Mouse (Mus musculus) forebrain, embryonic 12.5 days (tissue): ENCODE measurements around the gene Nav2. TPM values are rescaled to one million over a fixed set of nuclear protein-coding genes. Genes with fewer than 3 reads are reported as not detected.

ENCODE experiments used
- ATAC-seq: fragments of 200-750 bp; cut with Nextera tagmentation; 2 replicates; pipeline ENCODE4 v1.8.0; 2017; ENCODE audit warnings: moderate TSS enrichment; ENCODE audit not compliant: low FRiP score
- H3K27ac ChIP-seq: fragments of 300-500 bp; sonication (generic); 2 replicates; pipeline ENCODE4 v1.5.1; 2016; ENCODE audit warnings: mild to moderate bottlenecking
- H3K27me3 ChIP-seq: fragments of 300-500 bp; sonication (generic); 2 replicates; pipeline ENCODE4 v1.6.1; 2016; ENCODE audit warnings: mild to moderate bottlenecking
- H3K36me3 ChIP-seq: fragments of 300-500 bp; sonication (generic); replicated peaks from 2 replicates; pipeline ENCODE4 v1.6.1; 2016; ENCODE audit warnings: mild to moderate bottlenecking
- H3K4me1 ChIP-seq: fragments of 300-500 bp; sonication (generic); 2 replicates; pipeline ENCODE4 v1.6.1; 2016
- H3K4me2 ChIP-seq: fragments of 300-500 bp; sonication (generic); 2 replicates; pipeline ENCODE4 v1.6.1; 2016; ENCODE audit warnings: mild to moderate bottlenecking, moderate library complexity
- H3K4me3 ChIP-seq: fragments of 300-500 bp; sonication (generic); replicated peaks from 2 replicates; pipeline ENCODE4 v1.5.1; 2016; ENCODE audit warnings: mild to moderate bottlenecking
- H3K9ac ChIP-seq: fragments of 300-500 bp; sonication (generic); 2 replicates; pipeline ENCODE4 v1.6.1; 2016; ENCODE audit warnings: mild to moderate bottlenecking
- H3K9me3 ChIP-seq: fragments of 300-500 bp; sonication (generic); 2 replicates; pipeline ENCODE4 v1.6.1; 2016
- WGBS: fragments of 180-500 bp; shearing (Covaris S2); methylation state at CpG from one replicate; pipeline ENCODE4 v1.1.7; 2016; 5-methylcytosine and 5-hydroxymethylcytosine counted together
- polyA plus RNA-seq: library from polyadenylated mRNA; unstranded; fragments of >200 nt; fragmentation: Nextera tagmentation; extraction: Ambion mirVana; gene quantifications from 2 replicates; pipeline ENCODE4 v1.2.1, GENCODE M21; 2016

The Nav2 gene
- 8.1 and 10.9 TPM in 2 replicates for polyA plus RNA-seq

DNA sequence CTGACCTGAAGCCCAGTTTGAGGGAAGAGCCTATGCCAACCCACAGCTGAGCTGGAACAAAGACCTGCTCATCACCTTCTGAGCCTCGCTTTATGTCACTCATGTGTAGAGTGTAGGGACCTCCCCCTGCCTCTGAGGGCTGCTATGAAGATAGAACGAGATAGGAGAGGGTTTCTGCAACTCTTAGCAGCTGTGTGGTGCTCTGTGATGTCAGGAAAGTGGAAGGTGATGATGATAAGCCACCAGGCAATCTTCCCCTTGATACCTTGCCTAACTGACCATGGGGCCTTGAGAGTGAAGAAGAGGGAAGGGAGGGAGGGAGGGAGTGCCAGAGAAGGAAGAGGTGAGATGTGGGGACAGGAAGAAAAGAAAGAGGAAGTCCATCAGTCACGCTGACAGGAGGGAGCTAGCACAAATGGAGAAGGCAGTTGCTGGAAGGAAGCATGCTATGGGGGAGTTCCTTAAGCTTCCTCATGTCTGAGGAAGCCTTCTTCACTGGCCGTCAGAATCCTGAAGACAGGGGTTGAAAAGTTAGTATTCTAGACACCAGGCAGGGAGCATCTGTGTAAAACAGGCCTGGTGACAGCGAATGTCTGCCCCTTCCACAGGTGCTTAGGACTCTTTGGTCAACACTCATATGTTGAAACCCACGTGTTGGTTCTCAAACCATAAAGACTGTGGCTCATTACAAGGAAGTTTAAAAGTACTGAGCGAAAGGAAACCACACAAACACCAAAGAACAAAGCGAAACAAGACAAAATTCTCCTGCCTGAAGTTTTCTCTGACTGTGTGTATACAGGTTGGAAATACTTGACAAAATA, at the start of gene Nav2:
Nav2 (plus strand) TSS at position 196 of the 821 bp plus-strand sequence.
- Histone ChIP-seq H3K4me2 (no peak within 1 kb of the TSS), H3K9ac (no peak within 1 kb of the TSS), H3K27ac (no peak within 1 kb of the TSS), H3K9me3 (no peaks in the 10 kb centered on the region), H3K4me1 (peaks cover 13% of the 10 kb centered on the region), H3K36me3 (no peaks in the 10 kb centered on the region), H3K27me3 (peaks cover 48% of the 10 kb centered on the region), H3K4me3 (no peak within 1 kb of the TSS)
- no peak for ATAC-seq
- 79% methylated on average over 8 of the region's 8 CpGs for WGBS

DNA sequence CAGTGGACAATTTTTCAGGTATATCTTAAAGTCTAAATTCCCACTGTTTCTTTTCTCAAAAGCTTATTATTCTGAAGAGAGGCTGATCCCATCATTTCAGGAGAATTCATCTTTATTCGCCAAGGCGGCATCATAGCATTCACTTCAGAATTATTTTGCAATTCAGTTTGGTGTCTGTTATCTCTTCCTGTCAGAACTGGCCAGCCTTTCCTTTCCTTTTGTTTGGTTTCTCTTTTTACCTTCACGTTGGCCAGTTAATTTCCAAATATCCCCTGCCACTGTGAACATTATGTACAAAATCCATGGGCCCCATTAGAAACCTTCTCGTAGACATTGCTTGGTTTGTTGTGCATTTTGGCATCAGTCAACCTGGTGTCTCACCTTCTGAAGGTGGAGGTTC, 49.2 kb upstream of the Nav2 start:
- no peak for ATAC-seq
- 88% methylated on average over 4 of the region's 4 CpGs for WGBS

GRCm38 (mm10) chr7:48860948-48861347, 47.6 kb upstream of the Nav2 start:
- ATAC-seq, result no peak
- H3K4me3 ChIP-seq, result no peak overlapping the region
- WGBS, result 85% methylated on average over 1 of the region's 1 CpGs

More for the DNA sequence above, 49.2 kb upstream of the Nav2 start:
- Histone ChIP-seq H3K4me3 (no peak overlapping the region), H3K27me3 (no peaks in the 10 kb centered on the region), H3K4me2 (no peak overlapping the region), H3K36me3 (peaks cover 4% of the 10 kb centered on the region; the same call in 1 of the 2 replicates), H3K9me3 (no peaks in the 10 kb centered on the region), H3K4me1 (no peaks in the 10 kb centered on the region), H3K27ac (no peak overlapping the region), H3K9ac (no peak overlapping the region)

DNA sequence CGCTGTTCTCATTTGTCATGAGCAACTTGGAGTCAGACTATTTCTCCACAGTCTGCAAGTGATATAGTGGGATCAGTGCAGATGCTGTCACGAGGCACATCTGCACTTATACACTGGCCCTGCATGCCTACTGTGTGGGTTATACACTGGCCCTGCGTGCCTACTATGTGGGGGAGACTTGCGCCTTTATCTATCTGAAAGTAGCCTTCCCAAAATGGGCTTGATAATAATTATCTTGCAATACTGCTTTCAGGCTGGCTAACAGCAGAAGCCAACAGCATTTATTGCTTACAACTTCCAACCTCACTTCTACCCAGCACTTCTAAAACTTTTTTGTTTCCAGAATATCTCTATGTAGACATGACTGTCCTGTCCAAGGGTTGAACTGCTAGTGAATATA, 46.7 kb upstream of the Nav2 start:
- Histone ChIP-seq H3K27me3 (no peaks in the 10 kb centered on the region), H3K4me2 (no peak overlapping the region), H3K4me3 (no peak overlapping the region), H3K4me1 (no peaks in the 10 kb centered on the region), H3K36me3 (peaks cover 24% of the 10 kb centered on the region), H3K27ac (no peak overlapping the region), H3K9me3 (no peaks in the 10 kb centered on the region), H3K9ac (no peak overlapping the region)
- ATAC-seq, result no peak
- 91% methylated on average over 4 of the region's 4 CpGs for WGBS

More at GRCm38 (mm10) chr7:48860948-48861347, 47.6 kb upstream of the Nav2 start:
- Histone ChIP-seq H3K9me3 (no peaks in the 10 kb centered on the region), H3K36me3 (peaks cover 18% of the 10 kb centered on the region), H3K4me1 (no peaks in the 10 kb centered on the region), H3K4me2 (no peak overlapping the region), H3K27ac (no peak overlapping the region), H3K9ac (no peak overlapping the region), H3K27me3 (no peaks in the 10 kb centered on the region)

- H3K4me2 ChIP-seq, result no peak overlapping the region
- H3K4me3 ChIP-seq, result no peak overlapping the region
- no peaks in the 10 kb centered on the region for H3K9me3 ChIP-seq
- no peaks in the 10 kb centered on the region for H3K27me3 ChIP-seq
- H3K36me3 ChIP-seq, result peaks cover 47% of the 10 kb centered on the region
- H3K27ac ChIP-seq, result no peak overlapping the region
- no peak overlapping the region for H3K9ac ChIP-seq
- no peak for ATAC-seq
- H3K4me1 ChIP-seq, result no peaks in the 10 kb centered on the region
Measured at GRCm38 (mm10) chr7:48864199-48864598, 44.3 kb upstream of the Nav2 start.

DNA sequence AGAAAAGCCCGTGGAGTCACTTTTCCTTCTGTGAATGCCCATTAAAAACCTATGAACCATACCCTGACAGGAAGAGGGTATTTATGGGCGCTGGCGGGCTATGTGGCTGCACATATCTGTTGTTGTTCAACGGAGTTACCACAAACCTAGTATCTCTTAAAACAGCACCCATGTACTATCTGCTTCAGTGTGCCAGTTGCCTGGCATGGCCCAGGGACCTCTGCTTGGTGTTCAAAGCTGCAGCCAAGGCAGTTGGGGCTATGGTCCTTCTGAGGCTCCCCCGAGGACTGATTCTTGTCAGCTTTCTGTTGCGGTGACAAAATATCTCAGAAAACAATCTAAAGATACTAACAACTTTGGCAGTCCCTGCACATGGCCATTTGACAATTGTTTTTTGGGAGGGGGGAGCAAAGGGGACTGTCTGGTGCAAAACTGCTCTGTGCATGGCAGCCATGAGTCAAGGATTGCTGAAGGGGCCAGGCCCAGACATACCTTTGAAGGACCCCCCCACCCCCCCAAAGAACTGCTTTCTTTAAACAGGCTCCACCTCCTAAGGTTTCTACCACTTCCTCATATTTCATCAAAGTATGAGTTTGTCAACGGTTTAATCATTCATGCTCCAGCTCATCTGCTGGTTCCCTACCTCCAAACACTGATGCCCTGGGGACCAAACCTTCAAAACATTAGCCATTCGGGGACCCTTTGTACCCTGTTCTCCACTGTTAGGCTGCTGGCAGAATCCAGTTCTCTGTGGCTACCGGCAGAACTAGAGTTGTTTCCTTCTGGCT, 43.7 kb upstream of the Nav2 start:
- Histone ChIP-seq H3K27ac (no peak overlapping the region), H3K27me3 (no peaks in the 10 kb centered on the region), H3K36me3 (peaks cover 54% of the 10 kb centered on the region), H3K4me2 (no peak overlapping the region), H3K9ac (no peak overlapping the region), H3K4me1 (no peaks in the 10 kb centered on the region), H3K9me3 (no peaks in the 10 kb centered on the region), H3K4me3 (no peak overlapping the region)
- no peak for ATAC-seq
- 94% methylated on average over 9 of the region's 9 CpGs for whole genome bisulfite sequencing

DNA sequence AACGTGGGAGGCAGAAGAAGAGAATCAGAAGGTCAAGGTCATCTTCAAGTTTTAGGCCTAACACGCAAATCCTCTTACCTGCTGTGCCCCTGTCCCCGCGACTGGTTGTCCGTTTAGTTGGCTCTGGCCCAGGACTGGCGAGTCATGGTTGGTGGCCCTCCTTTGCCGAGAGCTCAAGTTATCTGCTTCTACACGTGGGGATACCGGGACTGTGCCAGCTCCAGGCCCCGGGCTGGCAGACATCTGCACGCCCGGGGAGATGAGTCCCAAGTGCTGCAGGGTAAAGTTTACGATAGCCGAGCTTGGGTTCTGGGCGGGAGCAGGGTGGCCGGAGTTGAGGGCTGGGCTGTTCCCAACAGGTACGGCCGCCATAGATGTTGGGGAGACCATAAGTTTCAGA, 40.9 kb upstream of the Nav2 start:
- peaks cover 81% of the 10 kb centered on the region for H3K36me3 ChIP-seq
- no peaks in the 10 kb centered on the region for H3K9me3 ChIP-seq
- no peaks in the 10 kb centered on the region for H3K27me3 ChIP-seq
- no peaks in the 10 kb centered on the region for H3K4me1 ChIP-seq
- no peak overlapping the region for H3K9ac ChIP-seq
- H3K4me3 ChIP-seq, result no peak overlapping the region
- no peak for ATAC-seq
- WGBS, result 92% methylated on average over 18 of the region's 18 CpGs
- no peak overlapping the region for H3K27ac ChIP-seq
- no peak overlapping the region for H3K4me2 ChIP-seq

DNA sequence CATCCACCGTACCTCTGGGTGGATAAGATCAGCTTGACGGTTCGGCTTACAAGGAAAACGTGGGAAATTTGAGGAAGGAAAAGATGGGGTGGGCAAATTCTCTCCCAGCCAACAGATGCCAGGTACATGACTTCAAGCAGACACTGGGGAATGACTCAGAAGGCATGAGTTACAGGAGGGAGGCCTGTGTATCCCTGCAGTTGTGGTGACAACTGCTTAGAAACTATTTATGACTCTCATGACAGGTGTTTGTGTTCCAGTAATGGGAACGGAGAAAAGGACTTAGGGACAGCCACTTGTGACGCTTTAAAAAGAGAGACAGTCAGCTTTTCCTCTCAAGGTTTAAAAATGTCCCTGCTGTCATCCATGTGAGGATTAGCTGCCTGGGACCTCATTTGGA, 38.4 kb upstream of the Nav2 start:
- peaks cover 96% of the 10 kb centered on the region for H3K36me3 ChIP-seq

GRCm38 (mm10) chr7:48870579-48871180, 37.8 kb upstream of the Nav2 start:
- Histone ChIP-seq H3K4me2 (no peak overlapping the region), H3K9ac (no peak overlapping the region), H3K36me3 (peaks cover 96% of the 10 kb centered on the region), H3K4me1 (no peaks in the 10 kb centered on the region), H3K27me3 (no peaks in the 10 kb centered on the region), H3K27ac (no peak overlapping the region), H3K9me3 (no peaks in the 10 kb centered on the region), H3K4me3 (no peak overlapping the region)
- ATAC-seq, result no peak
- WGBS, result 95% methylated on average over 21 of the region's 21 CpGs

More for the DNA sequence above, 38.4 kb upstream of the Nav2 start:
- Histone ChIP-seq H3K9ac (no peak overlapping the region), H3K27me3 (no peaks in the 10 kb centered on the region), H3K4me3 (no peak overlapping the region), H3K9me3 (no peaks in the 10 kb centered on the region), H3K27ac (no peak overlapping the region), H3K4me2 (no peak overlapping the region), H3K4me1 (no peaks in the 10 kb centered on the region)
- 92% methylated on average over 6 of the region's 6 CpGs for WGBS
- ATAC-seq, result no peak

- ATAC-seq, result no peak
- Histone ChIP-seq H3K4me3 (no peak overlapping the region), H3K4me1 (no peaks in the 10 kb centered on the region), H3K9ac (no peak overlapping the region), H3K4me2 (no peak overlapping the region), H3K27ac (no peak overlapping the region), H3K36me3 (peaks cover 96% of the 10 kb centered on the region), H3K27me3 (no peaks in the 10 kb centered on the region), H3K9me3 (no peaks in the 10 kb centered on the region)
- 92% methylated on average over 11 of the region's 11 CpGs for whole genome bisulfite sequencing
Measured at GRCm38 (mm10) chr7:48871292-48871691, 37.2 kb upstream of the Nav2 start.

DNA sequence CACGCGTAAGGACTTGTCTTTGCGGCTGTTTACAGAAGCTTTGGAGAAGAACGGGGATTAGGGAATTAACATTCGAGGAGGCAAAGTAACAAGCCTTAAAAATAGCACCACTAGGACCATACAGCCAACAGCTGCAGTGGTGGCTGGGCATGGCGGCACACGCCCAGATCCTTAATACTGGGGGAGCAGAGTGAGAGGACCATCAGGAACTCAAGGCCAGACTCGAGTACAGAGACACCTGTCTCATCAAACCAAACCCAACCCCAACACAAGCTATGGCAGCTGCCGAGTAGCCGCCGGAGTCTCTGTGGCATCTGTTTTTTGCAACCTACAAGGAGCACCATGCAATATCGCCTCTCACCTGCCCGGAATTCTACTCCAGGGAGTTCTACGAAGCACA, 33.4 kb upstream of the Nav2 start:
- Histone ChIP-seq H3K9me3 (no peaks in the 10 kb centered on the region), H3K27ac (no peak overlapping the region), H3K4me2 (no peak overlapping the region), H3K36me3 (peaks cover 81% of the 10 kb centered on the region), H3K27me3 (no peaks in the 10 kb centered on the region), H3K4me3 (no peak overlapping the region), H3K4me1 (peaks cover 8% of the 10 kb centered on the region), H3K9ac (no peak overlapping the region)
- WGBS, result 93% methylated on average over 14 of the region's 14 CpGs
- ATAC-seq, result no peak

GRCm38 (mm10) chr7:48876526-48876925, 32.0 kb upstream of the Nav2 start:
- Histone ChIP-seq H3K4me2 (no peak overlapping the region), H3K4me1 (peaks cover 11% of the 10 kb centered on the region), H3K9me3 (no peaks in the 10 kb centered on the region), H3K9ac (no peak overlapping the region), H3K27ac (no peak overlapping the region), H3K36me3 (peaks cover 67% of the 10 kb centered on the region), H3K27me3 (no peaks in the 10 kb centered on the region), H3K4me3 (no peak overlapping the region)
- no peak for ATAC-seq
- 76% methylated on average over 4 of the region's 4 CpGs for WGBS
